In the genomic region with DNA sequence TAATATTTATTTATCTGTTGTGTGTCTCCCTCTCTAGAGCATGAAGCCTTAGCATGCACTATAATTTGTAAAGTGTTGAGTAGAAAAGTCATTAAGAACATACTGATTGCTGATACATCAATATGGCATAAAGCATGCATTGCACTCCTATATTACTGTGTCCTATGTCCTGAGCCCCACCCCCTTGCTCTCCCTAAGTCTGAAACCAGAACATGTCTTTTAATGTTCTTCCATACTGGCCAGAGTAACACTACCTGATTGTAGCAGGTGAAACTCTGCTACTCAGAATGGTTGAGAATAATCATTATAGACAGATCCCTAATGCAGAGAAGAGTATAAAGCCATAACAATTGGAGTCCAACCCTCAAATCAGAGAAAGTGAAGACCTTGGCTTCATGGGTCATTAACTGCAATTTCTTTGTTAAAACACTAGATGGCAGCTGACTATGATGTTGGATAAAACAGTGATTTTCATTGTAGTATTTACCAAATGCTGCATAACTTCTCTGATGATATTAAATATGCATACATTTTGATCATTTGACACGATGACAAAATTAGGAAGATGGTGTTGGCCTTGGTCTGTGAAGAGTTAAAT, we compare ENCODE assay signal across 9 mouse cellular contexts. TPM values are rescaled to one million over a fixed set of nuclear protein-coding genes. Genes with fewer than 3 reads are reported as not detected.
DNase-seq lines count a peak whose midpoint lies in the region; ATAC-seq and TF ChIP-seq lines count a peak whose summit lies in the region.
"Had no signal": no experiment of that assay in that cellular context is flagged by ENCODE, and none has a peak within 500 bp of the region (broad histone marks: within the 10 kb centered on the region; RNA-seq: fewer than 3 reads in every experiment).

No protein-coding gene starts in this region.

- no peaks in the 10 kb centered on the region for H3K79me2 ChIP-seq in heart, adult 2 months (replicated peaks; ENCODE audit: control insufficient read depth, insufficient read depth, low read length)

- TF ChIP-seq POLR2A in heart, adult 2 months (IDR thresholded peaks at IDR 0.05; ENCODE audit: insufficient read depth, low read depth, low read length): no peak

- intact Hi-C loops in heart, adult 2 months (cut with DNase I): loop anchor here (5.0 to 10.0 kb wide), 4 partner anchors 341 to 1161 kb away; no protein-coding TSS in a partner anchor
- intact Hi-C loops in heart, postnatal 14 days (cut with DNase I): loop anchor here (5.0 kb wide), 1 partner anchor 341 kb away; no protein-coding TSS in a partner anchor

- H3K4me1 ChIP-seq in heart, adult 2 months (ENCODE audit: control insufficient read depth, insufficient read depth, low read length): no peaks in the 10 kb centered on the region
- no peaks in the 10 kb centered on the region for H3K4me1 ChIP-seq in neural tube, embryonic 12.5 days
- no peaks in the 10 kb centered on the region for H3K4me1 ChIP-seq in neural tube, embryonic 15.5 days
- no peaks in the 10 kb centered on the region for H3K4me1 ChIP-seq in hindbrain, postnatal 0 days (ENCODE audit: insufficient read depth, low read length)

- no peaks in the 10 kb centered on the region for H3K9me3 ChIP-seq in neural tube, embryonic 12.5 days
- H3K9me3 ChIP-seq in neural tube, embryonic 15.5 days (replicated peaks): no peaks in the 10 kb centered on the region
- no peaks in the 10 kb centered on the region for H3K9me3 ChIP-seq in hindbrain, postnatal 0 days (ENCODE audit: low read length)
- H3K9me3 ChIP-seq: G1E had no signal

- no peak overlapping the region for H3K4me3 ChIP-seq in heart, adult 2 months
- H3K4me3 ChIP-seq in neural tube, embryonic 12.5 days: no peak overlapping the region
- H3K4me3 ChIP-seq in neural tube, embryonic 15.5 days (replicated peaks): no peak overlapping the region
- H3K4me3 ChIP-seq in hindbrain, postnatal 0 days (ENCODE audit: low read length): no peak overlapping the region

- H3K27ac ChIP-seq in heart, adult 2 months: no peak overlapping the region
- H3K27ac ChIP-seq in neural tube, embryonic 12.5 days: no peak overlapping the region
- no peak overlapping the region for H3K27ac ChIP-seq in neural tube, embryonic 15.5 days (replicated peaks)
- H3K27ac ChIP-seq in hindbrain, postnatal 0 days: no peak overlapping the region

- no peak overlapping the region for H3K9ac ChIP-seq in heart, adult 2 months (ENCODE audit: low read depth, low read length)
- no peak overlapping the region for H3K9ac ChIP-seq in neural tube, embryonic 12.5 days
- H3K9ac ChIP-seq in neural tube, embryonic 15.5 days (replicated peaks): no peak overlapping the region
- no peak overlapping the region for H3K9ac ChIP-seq in hindbrain, postnatal 0 days (replicated peaks; ENCODE audit: low read length)

- no peaks in the 10 kb centered on the region for H3K36me3 ChIP-seq in heart, adult 2 months (ENCODE audit: control insufficient read depth, insufficient read depth, low read length)
- no peaks in the 10 kb centered on the region for H3K36me3 ChIP-seq in neural tube, embryonic 12.5 days
- no peaks in the 10 kb centered on the region for H3K36me3 ChIP-seq in neural tube, embryonic 15.5 days
- H3K36me3 ChIP-seq in hindbrain, postnatal 0 days (ENCODE audit: insufficient read depth, low read length): no peaks in the 10 kb centered on the region
- H3K36me3 ChIP-seq: G1E had no signal

- no peak overlapping the region for H3K4me2 ChIP-seq in neural tube, embryonic 12.5 days (replicated peaks)
- no peak overlapping the region for H3K4me2 ChIP-seq in neural tube, embryonic 15.5 days
- no peak overlapping the region for H3K4me2 ChIP-seq in hindbrain, postnatal 0 days (ENCODE audit: low read depth, low read length)

- peak; percentile 81 for TF ChIP-seq CTCF in heart, adult 2 months (IDR thresholded peaks at IDR 0.05)
- peak; percentile 65 for TF ChIP-seq CTCF in hindbrain, postnatal 0 days (IDR thresholded peaks at IDR 0.05; ENCODE audit: low read depth)

- no peak for DNase-seq in heart, adult 2 months
- DNase-seq in heart, postnatal 14 days: no peak
- DNase-seq in hindbrain, postnatal 0 days (ENCODE audit: low spot score): peak; percentile 54
- DNase-seq in urinary bladder, postnatal 4 days (ENCODE audit: low spot score in 2 of 2): no peak
- DNase-seq in c-Kit-positive CD71-positive TER-119-positive erythroid progenitor cells, embryonic 14.5 days (ENCODE audit: low spot score): no peak
- no peak for DNase-seq in left cerebral cortex, adult 11 months (ENCODE audit: low spot score)

- ATAC-seq in neural tube, embryonic 12.5 days (ENCODE audit: low FRiP score, low read depth): peak; percentile 37; the same call in 1 of the 2 replicates
- no peak for ATAC-seq in neural tube, embryonic 15.5 days (ENCODE audit: low FRiP score)
- ATAC-seq in hindbrain, postnatal 0 days: no peak

- no peaks in the 10 kb centered on the region for H3K27me3 ChIP-seq in heart, adult 2 months (ENCODE audit: control insufficient read depth, insufficient read depth, low read length)
- H3K27me3 ChIP-seq in neural tube, embryonic 12.5 days (replicated peaks): no peaks in the 10 kb centered on the region
- no peaks in the 10 kb centered on the region for H3K27me3 ChIP-seq in neural tube, embryonic 15.5 days (replicated peaks)
- H3K27me3 ChIP-seq in hindbrain, postnatal 0 days (ENCODE audit: insufficient read depth, low read length): no peaks in the 10 kb centered on the region

- TF ChIP-seq EP300 in heart, adult 2 months (IDR thresholded peaks at IDR 0.05; ENCODE audit: insufficient read depth, low read depth, low read length): no peak

- WGBS in heart, adult 2 months: 4% methylated on average over 1 of the region's 1 CpGs
- WGBS in neural tube, embryonic 12.5 days: 19% methylated on average over 1 of the region's 1 CpGs
- WGBS in neural tube, embryonic 15.5 days: 6% methylated on average over 1 of the region's 1 CpGs
- WGBS in hindbrain, postnatal 0 days: 12% methylated on average over 1 of the region's 1 CpGs

RNA-seq across cellular contexts. Expression of gene Cast, which starts 52.9 kb away (rescaled TPM):
- 100 to 1,000 TPM; 102 to 115 TPM for total RNA-seq in heart, adult 2 months (2021)
- polyA plus RNA-seq in heart, adult 2 months (2012; rRNA removed): 18.9 and 32.2 TPM in 2 replicates
- total RNA-seq in heart, postnatal 14 days (2021): 10 to 100 TPM; 89.5 to 89.7 TPM
- polyA plus RNA-seq in neural tube, embryonic 12.5 days (2016; fragmentation: Nextera tagmentation; extraction: Ambion mirVana): 14.4 and 18.2 TPM in 2 replicates
- polyA plus RNA-seq in neural tube, embryonic 15.5 days (2015; fragmentation: Nextera tagmentation; extraction: Ambion mirVana): 10.8 and 14.3 TPM in 2 replicates
- 2.9 and 4.2 TPM in 2 replicates for total RNA-seq in hindbrain, postnatal 0 days (2014; rRNA removed)
- polyA plus RNA-seq in hindbrain, postnatal 0 days (2015; fragmentation: Nextera tagmentation; extraction: Ambion mirVana): 7.5 and 7.7 TPM in 2 replicates
